Mouse (Mus musculus) ovary, postnatal 14 days (tissue): ENCODE data around the gene Kdm6b.

Experiments
- DNase-seq: peaks from one replicate; pipeline ENCODE4 v3.0.0; 2022; ENCODE audit warnings: low spot score

Gene Kdm6b

DNA sequence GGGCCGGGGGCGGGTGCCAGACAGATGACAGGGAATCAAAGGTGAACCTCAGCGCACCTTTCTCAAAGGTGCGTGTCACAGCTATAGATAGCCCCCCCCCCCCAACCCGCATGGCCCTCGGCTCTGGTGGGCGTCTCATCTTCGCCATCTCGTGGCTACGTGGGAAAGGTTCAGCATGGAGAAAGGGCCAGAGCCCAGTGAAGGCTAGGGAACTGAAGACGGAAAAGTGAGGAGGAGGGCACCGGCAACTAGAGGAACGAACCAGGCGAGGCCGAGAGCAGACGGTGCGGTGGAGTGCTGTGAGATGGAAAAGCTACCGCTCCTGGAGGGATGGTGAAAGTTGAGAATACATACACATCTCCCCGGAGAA lies 6.0 kb upstream of the Kdm6b start:
- no peak for DNase-seq

GRCm38 (mm10) chr11:69418481-69419442 lies 5.3 kb upstream of the Kdm6b start:
- peak; percentile 71 for DNase-seq

DNA sequence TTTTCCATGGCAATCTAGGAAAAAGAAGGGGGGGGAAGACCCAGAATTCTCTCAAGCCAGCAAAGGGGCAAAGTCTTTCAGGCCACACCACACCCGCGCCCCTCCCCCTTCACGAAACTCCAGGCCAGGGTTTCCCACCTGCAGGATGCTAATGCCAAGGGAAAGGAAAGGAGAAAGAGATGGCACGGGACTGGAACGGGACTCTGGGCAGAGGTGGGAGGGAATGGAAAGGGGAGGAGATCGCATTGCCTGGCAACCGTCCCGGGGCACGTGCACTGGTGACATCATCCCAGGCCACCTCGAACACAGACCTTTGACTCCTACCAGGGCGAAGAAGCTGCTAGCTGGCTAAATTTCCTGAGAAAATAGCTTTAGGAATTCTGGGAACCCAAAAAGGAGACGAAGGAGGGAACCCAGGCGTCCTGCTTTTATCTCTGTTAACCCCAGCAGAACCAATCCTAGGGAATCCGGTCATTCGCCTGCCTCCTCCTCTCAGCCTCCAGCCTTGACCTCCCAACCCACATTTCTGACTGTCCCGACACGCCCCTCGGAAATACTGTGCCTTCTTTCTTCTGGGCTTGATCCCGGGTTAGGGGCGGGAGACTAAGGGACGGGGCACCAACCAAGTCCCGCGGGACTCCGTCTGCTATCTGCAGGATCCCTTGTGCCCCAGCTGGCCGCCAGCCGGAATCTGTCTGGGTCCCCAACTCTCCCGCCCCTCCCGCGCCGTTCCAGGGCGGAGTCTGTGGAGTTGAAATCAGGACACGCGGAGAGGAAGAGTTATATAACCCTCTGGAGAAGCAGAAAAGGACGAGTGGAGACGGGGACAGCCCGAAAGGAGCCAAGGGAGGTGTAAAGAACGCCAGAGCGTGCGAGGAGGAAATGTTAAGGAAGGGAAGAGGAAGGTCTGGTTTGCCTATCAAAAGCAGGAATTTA lies 4.2 kb upstream of the Kdm6b start:
- DNase-seq = peak; percentile 96

DNA sequence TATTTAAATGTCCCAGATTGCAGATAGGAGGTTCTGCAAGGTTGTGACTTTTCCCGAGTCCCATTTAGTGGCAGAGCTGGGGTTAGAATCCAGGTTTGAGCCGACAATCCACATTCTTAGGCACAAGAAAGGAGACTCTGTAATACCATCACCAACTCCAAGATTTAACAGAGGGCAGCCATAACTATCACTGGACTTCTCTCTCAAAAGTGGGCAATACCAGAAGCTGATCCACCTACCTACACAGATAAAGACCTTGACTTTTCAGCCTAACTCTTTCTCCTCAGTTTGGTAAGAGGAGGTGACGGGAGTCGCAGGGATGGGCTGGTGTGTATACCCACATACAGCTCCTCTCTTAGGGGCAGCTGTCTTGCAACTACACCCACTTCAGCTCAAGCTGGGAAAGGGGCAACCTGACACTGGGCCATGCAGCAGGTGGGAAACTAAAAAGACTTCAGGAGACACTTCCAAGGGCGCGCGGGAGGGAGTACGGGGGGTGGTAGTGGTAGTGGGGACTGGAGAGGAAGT lies 3.5 kb upstream of the Kdm6b start:
- no peak for DNase-seq

GRCm38 (mm10) chr11:69416509-69416908 lies 3.0 kb upstream of the Kdm6b start:
- no peak for DNase-seq

DNA sequence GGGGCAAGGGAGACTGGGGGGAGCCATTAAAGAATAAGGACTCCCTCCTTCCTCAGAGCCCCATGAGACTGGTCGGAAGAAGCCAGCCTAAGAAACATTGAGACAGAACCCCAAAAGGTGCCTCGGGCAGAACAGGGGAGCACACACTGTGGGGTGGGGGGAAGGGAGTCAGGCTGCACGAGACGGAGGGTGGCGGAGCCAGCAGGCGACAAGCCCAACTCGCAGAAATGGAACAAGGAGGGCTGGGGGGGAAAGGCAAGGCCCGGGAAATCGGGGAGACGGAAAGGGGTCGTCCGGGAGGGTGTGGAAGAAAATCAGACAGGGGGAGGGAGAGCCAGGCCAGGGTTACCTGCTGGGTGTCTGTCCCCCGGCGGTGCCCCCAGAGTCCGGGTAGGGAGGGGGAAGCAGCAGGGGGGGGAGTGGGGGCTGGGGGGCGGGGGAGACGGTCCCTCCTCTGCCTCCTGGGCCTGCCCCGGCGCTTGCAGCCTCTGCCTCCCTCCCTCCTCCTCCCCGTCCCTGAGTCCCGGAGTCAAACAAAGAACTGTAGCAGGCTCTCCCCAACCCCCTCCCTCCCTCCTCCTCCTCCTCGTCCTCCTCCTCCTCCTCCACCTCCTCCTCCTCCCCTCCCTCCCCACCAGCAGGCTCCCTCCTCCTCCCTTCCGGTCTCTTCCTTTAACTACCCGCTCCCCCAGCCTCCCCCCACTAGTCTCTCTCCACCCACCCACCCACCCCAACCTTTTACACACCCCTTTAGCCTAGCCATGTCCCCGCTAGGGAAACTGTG lies 2.4 kb upstream of the Kdm6b start:
- no peak for DNase-seq

GRCm38 (mm10) chr11:69415327-69415667 lies 1.8 kb upstream of the Kdm6b start:
- DNase-seq = no peak

DNA sequence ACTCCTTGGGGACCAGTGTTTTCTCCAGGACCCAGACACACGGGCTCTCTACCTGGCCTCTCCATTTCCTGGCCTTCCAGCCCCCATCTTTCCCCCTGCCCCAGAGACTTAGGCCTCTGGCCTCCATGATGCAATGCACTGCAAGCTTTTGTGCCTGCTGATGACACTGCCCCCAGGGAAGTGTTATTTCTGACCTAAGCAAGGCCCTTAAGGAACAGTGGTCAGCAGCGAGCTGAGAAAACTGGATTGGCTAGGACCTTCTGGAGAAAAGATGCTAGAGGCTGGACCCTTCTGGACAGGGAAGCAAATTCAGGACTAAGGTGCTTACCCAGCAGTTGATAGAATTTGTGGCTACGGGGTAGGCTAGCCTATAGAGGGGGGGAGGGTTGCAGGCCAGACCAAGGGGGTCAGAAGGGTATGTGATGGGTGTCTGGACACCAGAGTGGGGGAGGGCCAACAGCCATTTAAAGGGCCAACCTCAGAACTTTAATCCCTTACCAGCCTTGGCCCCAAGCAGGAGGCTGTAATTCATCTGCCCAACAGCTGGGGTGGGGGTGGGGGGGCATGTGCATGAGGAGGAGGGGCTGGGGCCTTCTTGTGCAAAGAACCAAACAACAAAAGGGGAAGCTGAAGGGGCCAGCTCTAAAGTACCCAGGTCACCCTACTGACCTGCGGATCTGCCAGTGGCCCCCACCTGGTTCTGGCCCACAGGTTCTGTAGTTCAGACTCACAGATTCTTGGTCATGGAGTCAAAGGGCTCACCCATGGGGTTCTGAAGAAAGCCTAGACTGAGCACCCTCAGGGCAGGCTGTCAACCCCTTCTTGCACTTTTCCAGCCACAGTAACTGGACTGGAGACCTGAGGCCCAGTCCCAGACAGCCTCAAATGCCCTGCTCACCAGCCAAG lies 1.2 kb upstream of the Kdm6b start:
- DNase-seq = no peak

DNA sequence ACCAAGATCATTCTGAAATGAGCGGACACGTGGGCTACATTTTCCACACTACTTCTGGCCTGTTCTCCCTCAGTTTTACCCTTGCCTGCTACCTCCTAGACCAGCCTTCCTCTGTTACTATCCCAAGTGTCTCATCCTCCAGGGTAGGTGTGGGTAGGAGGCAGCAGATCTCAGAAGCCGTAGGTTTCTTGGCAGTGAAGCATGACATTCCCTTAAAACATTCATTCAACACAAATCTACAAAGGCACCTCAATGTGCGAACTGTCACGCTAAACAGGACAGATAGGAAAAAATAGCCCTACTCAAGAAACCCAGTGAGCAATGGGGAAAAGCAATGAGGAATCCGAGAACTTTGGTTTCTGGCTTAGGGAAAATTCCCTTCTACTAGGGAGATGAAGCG lies 927 bp downstream of the Kdm6b start:
- no peak for DNase-seq

GRCm38 (mm10) chr11:69411538-69412203 lies 1.8 kb downstream of the Kdm6b start:
- DNase-seq = no peak

- peak; percentile 95 for DNase-seq
Observed at GRCm38 (mm10) chr11:69411073-69411535, 2.4 kb downstream of the Kdm6b start.

DNA sequence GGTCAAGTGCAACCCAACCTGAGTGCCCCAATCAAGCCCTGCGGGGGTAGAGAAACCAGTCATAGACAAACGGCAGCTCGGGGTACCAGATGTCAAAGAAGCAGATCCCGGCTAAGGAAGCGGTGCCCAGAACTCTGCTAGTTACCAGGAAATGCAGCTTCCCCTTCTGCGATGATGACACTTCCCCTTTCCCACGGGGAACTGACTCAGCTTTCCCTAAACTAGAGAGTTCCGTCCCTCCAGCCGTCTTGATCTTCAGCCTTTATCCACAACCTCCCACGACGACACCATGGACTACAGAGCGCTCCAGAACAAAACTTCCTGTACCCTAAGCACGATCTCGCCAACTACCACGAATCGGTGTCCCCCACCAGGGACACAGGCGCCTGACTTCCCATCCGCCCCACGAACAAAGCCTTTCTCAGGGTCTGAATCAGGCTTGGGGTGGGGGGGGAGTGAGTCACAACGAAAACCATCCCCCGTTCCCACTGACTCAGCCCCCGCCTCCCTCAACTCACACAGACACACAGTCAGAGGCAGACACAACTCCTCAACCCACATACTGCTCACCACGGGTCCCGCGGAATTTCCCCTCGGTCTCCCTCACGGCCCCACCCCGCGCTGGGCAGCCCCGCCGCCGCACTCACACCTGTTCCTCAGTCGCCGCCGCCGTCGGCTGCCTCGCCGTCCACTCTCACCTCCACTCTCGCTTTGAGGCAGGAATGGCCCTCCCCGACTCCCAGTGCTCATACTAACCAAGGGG lies 3.0 kb downstream of the Kdm6b start:
- DNase-seq = no peak

GRCm38 (mm10) chr11:69410045-69410309 lies 3.5 kb downstream of the Kdm6b start:
- DNase-seq = no peak

- peak; percentile 71 for DNase-seq
Observed at GRCm38 (mm10) chr11:69409378-69410044, 4.0 kb downstream of the Kdm6b start.

GRCm38 (mm10) chr11:69408541-69409377 lies 4.7 kb downstream of the Kdm6b start:
- DNase-seq = no peak

DNA sequence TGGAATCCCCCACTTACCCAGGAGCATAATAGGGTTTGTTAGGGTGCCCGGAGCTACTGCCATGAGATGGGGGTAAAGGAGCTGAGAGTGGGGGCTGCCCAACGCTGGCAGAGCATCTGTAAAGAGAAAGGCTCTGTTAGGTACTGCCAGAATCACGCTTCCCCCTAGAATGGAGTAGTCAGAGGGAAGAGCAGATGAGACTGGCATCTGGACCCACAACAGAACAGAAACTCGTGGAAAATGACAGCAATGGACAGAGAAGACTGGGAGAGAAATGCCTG lies 5.8 kb downstream of the Kdm6b start:
- DNase-seq = no peak

DNA sequence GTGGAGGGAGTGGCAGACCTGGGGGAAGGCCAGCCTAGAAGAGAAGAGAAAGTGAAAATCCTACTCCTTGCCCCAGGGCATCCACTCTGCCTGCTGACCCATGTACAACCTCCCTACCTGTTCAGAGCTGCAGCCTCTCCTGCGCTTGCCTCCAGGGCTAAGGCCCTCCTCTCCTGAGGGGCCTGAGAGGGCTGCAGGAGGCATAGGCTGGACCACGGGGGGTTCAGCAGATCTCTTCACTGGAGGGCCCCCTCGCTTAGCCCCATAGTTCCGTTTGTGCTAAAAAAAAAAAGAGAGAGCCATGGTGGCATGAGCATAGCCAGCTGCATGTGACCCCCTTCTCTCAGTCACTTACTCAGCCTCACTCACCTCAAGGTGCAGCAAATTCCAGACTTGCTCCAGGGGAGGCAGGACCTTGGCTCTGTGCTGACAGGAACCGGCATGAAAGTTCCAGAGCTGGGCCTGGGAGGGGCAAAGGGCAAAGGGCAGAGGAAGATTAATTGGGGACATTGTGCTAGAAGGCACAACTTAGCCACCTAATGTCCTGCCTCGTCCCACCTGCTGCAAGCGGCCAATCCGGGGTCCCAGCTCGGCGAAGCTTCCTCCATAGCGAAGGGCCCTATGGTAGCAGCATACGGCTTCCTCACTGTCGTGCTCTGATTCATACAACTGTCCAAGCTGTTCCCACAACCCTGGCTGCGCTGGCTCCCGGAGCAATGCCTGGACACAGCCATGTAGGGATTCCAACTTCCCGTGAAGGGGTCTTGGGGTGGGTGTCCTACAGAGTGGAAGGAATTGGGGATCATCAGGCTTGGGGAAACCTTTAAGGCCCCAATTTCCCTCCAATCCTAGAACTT lies 6.4 kb downstream of the Kdm6b start:
- DNase-seq = no peak
